Mouse (Mus musculus) CH12.LX (cell line): ENCODE measurements around the gene Flt3l. TPM values are rescaled to one million over a fixed set of nuclear protein-coding genes. Genes with fewer than 3 reads are reported as not detected.

Experiments used
- DNase-seq: peaks from one replicate; pipeline ENCODE4 v3.0.0-alpha.2; 2013; ENCODE audit errors: extremely low read depth
- H3K27ac ChIP-seq: 2 replicates; pipeline ENCODE4 v1.5.1; 2012; ENCODE audit warnings: low read depth, mild to moderate bottlenecking, control low read depth, moderate library complexity; ENCODE audit not compliant: insufficient read depth
- H3K27me3 ChIP-seq: replicated peaks from 2 replicates; pipeline ENCODE3; 2012; ENCODE audit warnings: inconsistent platforms
- H3K36me3 ChIP-seq, 2 experiments: replicated peaks in 1 of 2; 2 replicates each; pipeline versions ENCODE3 to v1.6.1; 2012; ENCODE audit warnings: inconsistent platforms in 1 of 2, low read length in 1 of 2, mild to moderate bottlenecking in 1 of 2, mixed read lengths in 1 of 2, moderate library complexity in 1 of 2; ENCODE audit not compliant: control insufficient read depth in 1 of 2, insufficient read depth in 1 of 2
- H3K4me1 ChIP-seq, 2 experiments: 2 replicates each; pipeline ENCODE4 v1.6.1; 2012; ENCODE audit warnings: inconsistent platforms in 1 of 2, moderate library complexity in 1 of 2; ENCODE audit not compliant: insufficient read depth in 2 of 2, control insufficient read depth in 1 of 2
- H3K4me2 ChIP-seq: 2 replicates; pipeline ENCODE4 v1.6.1; 2012; ENCODE audit warnings: low read depth, mild to moderate bottlenecking, control low read depth; ENCODE audit not compliant: poor library complexity, insufficient read depth, severe bottlenecking
- H3K4me3 ChIP-seq, 3 experiments: fragments of 150-350 bp in 1 of 3; sonication (generic) in 1 of 3; replicated peaks in 1 of 3; 2 replicates each; pipeline versions ENCODE3 to v1.5.1; 2011 to 2012; ENCODE audit warnings: low read depth in 2 of 3, low read length in 2 of 3, mild to moderate bottlenecking in 2 of 3, moderate library complexity in 2 of 3, control low read depth in 1 of 3, improper control_type of control experiment in 1 of 3, inconsistent platforms in 1 of 3, mixed read lengths in 1 of 3; ENCODE audit not compliant: poor library complexity in 1 of 3
- H3K79me2 ChIP-seq: replicated peaks from 2 replicates; pipeline ENCODE4 v1.6.1; 2012; ENCODE audit warnings: mild to moderate bottlenecking, moderate library complexity; ENCODE audit not compliant: control insufficient read depth, poor library complexity, insufficient read depth, severe bottlenecking; ENCODE audit errors: extremely low read depth
- H3K9ac ChIP-seq: 2 replicates; pipeline ENCODE4 v1.6.1; 2012; ENCODE audit warnings: low read depth, mild to moderate bottlenecking, control low read depth, moderate library complexity; ENCODE audit not compliant: insufficient read depth
- H3K9me3 ChIP-seq: replicated peaks from 2 replicates; pipeline ENCODE3; 2012; ENCODE audit warnings: low read length, inconsistent platforms, mixed read lengths
- CHD1 ChIP-seq: IDR thresholded peaks from 2 replicates; pipeline ENCODE4 v1.6.1; 2012; ENCODE audit warnings: low read depth, low read length, improper control_type of control experiment, inconsistent platforms
- CHD2 ChIP-seq: IDR thresholded peaks from 2 replicates; pipeline ENCODE4 v1.6.1; 2011; ENCODE audit warnings: low read length, improper control_type of control experiment
- CTCF ChIP-seq, 2 experiments: IDR thresholded peaks in 1 of 2; conservative IDR thresholded peaks in 1 of 2; 2 replicates each; pipeline ENCODE4 v1.5.1; 2011 to 2012; ENCODE audit warnings: low read depth in 2 of 2, low read length in 2 of 2, improper control_type of control experiment in 1 of 2, inconsistent platforms in 1 of 2, mild to moderate bottlenecking in 1 of 2, moderate library complexity in 1 of 2
- E2F4 ChIP-seq: IDR thresholded peaks from 2 replicates; pipeline ENCODE4 v1.6.1; 2011; ENCODE audit warnings: low read depth, low read length, improper control_type of control experiment; ENCODE audit not compliant: insufficient replicate concordance
- ELF1 ChIP-seq: IDR thresholded peaks from 2 replicates; pipeline ENCODE4 v1.6.1; 2014; ENCODE audit warnings: low read depth, mild to moderate bottlenecking, inconsistent platforms, low read length, improper control_type of control experiment
- EP300 ChIP-seq: IDR thresholded peaks from 2 replicates; pipeline ENCODE4 v1.6.1; 2011; ENCODE audit warnings: low read length, improper control_type of control experiment
- GABPA ChIP-seq: IDR thresholded peaks from 2 replicates; pipeline ENCODE4 v1.6.1; 2012; ENCODE audit warnings: low read depth, low read length, improper control_type of control experiment, inconsistent platforms; ENCODE audit not compliant: insufficient replicate concordance
- IRF4 ChIP-seq: IDR thresholded peaks from 2 replicates; pipeline ENCODE4 v1.6.1; 2014; ENCODE audit warnings: low read depth, mild to moderate bottlenecking, inconsistent platforms, low read length, improper control_type of control experiment
- JUN ChIP-seq: IDR thresholded peaks from 2 replicates; pipeline ENCODE4 v1.6.1; 2011; ENCODE audit warnings: low read depth, mild to moderate bottlenecking, low read length, improper control_type of control experiment, moderate library complexity; ENCODE audit not compliant: insufficient read depth
- KAT2A ChIP-seq: IDR thresholded peaks from 2 replicates; pipeline ENCODE4 v1.6.1; 2012; ENCODE audit warnings: low read length, improper control_type of control experiment, inconsistent platforms; ENCODE audit not compliant: insufficient replicate concordance
- MXI1 ChIP-seq: IDR thresholded peaks from 2 replicates; pipeline ENCODE4 v1.6.1; 2011; ENCODE audit warnings: mild to moderate bottlenecking, low read depth, low read length, improper control_type of control experiment
- NRF1 ChIP-seq: IDR thresholded peaks from 2 replicates; pipeline ENCODE4 v1.6.1; 2014; ENCODE audit warnings: low read depth, mild to moderate bottlenecking, inconsistent platforms, low read length, improper control_type of control experiment, moderate library complexity
- POLR2A ChIP-seq: IDR thresholded peaks from 2 replicates; pipeline ENCODE4 v1.6.1; 2011; ENCODE audit warnings: low read depth, mild to moderate bottlenecking, improper control_type of control experiment, low read length
- SIN3A ChIP-seq: IDR thresholded peaks from 2 replicates; pipeline ENCODE4 v1.6.1; 2012; ENCODE audit warnings: low read length, improper control_type of control experiment, inconsistent platforms
- TBP ChIP-seq: conservative IDR thresholded peaks from 2 replicates; pipeline ENCODE4 v1.6.1; 2011; ENCODE audit warnings: low read depth, low read length, improper control_type of control experiment
- TCF12 ChIP-seq: IDR thresholded peaks from 2 replicates; pipeline ENCODE4 v1.6.1; 2014; ENCODE audit warnings: low read depth, mild to moderate bottlenecking, inconsistent platforms, low read length, improper control_type of control experiment
- UBTF ChIP-seq: IDR thresholded peaks from 2 replicates; pipeline ENCODE4 v1.6.1; 2012; ENCODE audit warnings: low read depth, mild to moderate bottlenecking, inconsistent platforms, low read length, improper control_type of control experiment, moderate library complexity
- USF2 ChIP-seq: conservative IDR thresholded peaks from 2 replicates; pipeline ENCODE4 v1.6.1; 2011; ENCODE audit warnings: low read depth, low read length, improper control_type of control experiment
- ZMIZ1 ChIP-seq: IDR thresholded peaks from 2 replicates; pipeline ENCODE4 v1.6.1; 2012; ENCODE audit warnings: low read depth, mild to moderate bottlenecking, inconsistent platforms, low read length, improper control_type of control experiment
- dilution Hi-C: fragments of 300-500 bp; cut with MboI; formaldehyde crosslinking; loops from 2 replicates; pipeline ENCODE4 v1.14.3; 2020; ENCODE audit warnings: low sequenced_read_pairs; ENCODE audit not compliant: extremely low pct_unique_long_range_greater_than_20kb, extremely low pct_ligation_motif_present
- in situ Hi-C: fragments of 300-500 bp; cut with MboI; formaldehyde crosslinking; loops from 3 replicates; pipeline ENCODE4 v1.14.3; 2019; ENCODE audit warnings: low sequenced_read_pairs, low pct_ligation_motif_present, low pct_unique_long_range_greater_than_20kb, mixed read lengths
- polyA plus RNA-seq: library from polyadenylated mRNA; unstranded; fragments of >175 nt; gene quantifications from 2 replicates; pipeline ENCODE4 v1.2.1, GENCODE M21; 2012; ENCODE audit warnings: low read depth; ENCODE audit not compliant: insufficient read length
- total RNA-seq, 2 experiments: library from RNA; depleted of rRNA; stranded (reverse); fragments of 300-350 nt in 1 of 2; fragments of >200 nt in 1 of 2; gene quantifications; 2 replicates each; pipeline ENCODE4 v1.2.3; 2012 to 2014

The Flt3l gene
- total and polyA plus RNA-seq, 3 experiments: 4.6 to 14.9 (median 4.9) TPM

DNA sequence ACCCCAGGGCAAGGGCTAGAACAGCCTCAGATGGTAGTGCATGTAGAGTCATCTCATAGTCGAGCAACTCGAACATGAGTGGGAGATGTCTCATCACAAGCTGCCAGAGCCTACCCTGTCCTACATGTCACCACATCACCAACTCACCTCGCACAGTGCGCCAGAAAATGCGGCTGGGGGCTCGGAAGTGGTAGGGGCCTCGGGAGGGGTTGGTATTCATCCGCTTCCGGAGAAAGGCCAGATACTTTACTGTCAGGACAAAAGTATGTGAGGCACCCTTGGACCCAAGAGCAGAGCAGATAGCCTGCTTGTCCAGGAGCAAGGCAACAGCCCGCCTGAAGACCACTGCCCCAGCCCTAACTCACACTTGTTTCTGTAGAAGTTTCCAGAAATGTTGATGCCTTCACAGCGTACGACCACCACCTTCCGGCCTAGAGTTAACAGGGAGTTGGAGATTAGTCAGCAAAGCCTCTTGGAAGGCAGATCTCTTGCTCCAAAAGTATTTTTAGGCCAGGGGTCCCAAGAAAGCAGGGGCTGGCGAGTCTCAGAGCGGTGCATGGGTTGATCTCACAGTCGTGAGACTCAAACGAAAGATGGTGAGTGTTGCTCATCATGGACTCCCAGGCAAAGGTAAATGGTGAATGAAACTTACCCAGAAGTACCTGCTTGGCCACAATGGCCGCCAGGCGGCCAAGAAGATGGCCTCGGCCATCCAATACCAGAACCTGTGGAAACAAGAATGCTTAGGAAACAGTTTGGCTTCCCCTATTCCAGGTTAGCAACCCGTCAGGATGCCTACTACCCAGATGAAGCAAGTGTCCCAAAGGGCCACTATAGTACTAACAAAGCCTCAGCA is 9.2 kb downstream of the Flt3l start:
- Histone ChIP-seq H3K4me3 (peak overlapping the region; percentile 93 to 100 (median 94)), H3K27me3 (no peaks in the 10 kb centered on the region), H3K9ac (peak overlapping the region; percentile 100), H3K27ac (peak overlapping the region; percentile 93), H3K36me3 (peaks cover 32 to 55% of the 10 kb centered on the region in 2 experiments), H3K4me1 (peaks cover 12 to 29% of the 10 kb centered on the region in 2 experiments), H3K79me2 (peaks cover 44% of the 10 kb centered on the region), H3K9me3 (no peaks in the 10 kb centered on the region), H3K4me2 (peak overlapping the region; percentile 68)
- in situ Hi-C loops (loop anchor here (5.0 kb wide), 1 partner anchor 45 kb away; no protein-coding TSS in a partner anchor), dilution Hi-C loops (no loop called here)
- peak; percentile 41 for DNase-seq
- TF ChIP-seq POLR2A: peak; percentile 50; the same call in 1 of the 2 replicates
- no peak for TF ChIP-seq EP300
- TF ChIP-seq TBP: peak; percentile 61; the same call in 1 of the 2 replicates
- no peak for TF ChIP-seq SIN3A
- TF ChIP-seq IRF4: 0 out of 2 replicates have a peak, but pooled peaks have one; percentile 26
- no peak; the same call in 1 of the 2 replicates for TF ChIP-seq ZMIZ1
- peak in 1 of 2 experiments; percentile 20; a peak in 1 of 4 replicates for TF ChIP-seq CTCF (conservative IDR thresholded peaks at IDR 0.05 in 1 of 2, IDR thresholded peaks at IDR 0.05 in 1 of 2; ENCODE audit: low read depth in 2 of 2, low read length in 2 of 2)
- no peak for TF ChIP-seq GABPA
- TF ChIP-seq MXI1: no peak
- no peak for TF ChIP-seq ELF1
- TF ChIP-seq CHD2: peak; percentile 22; the same call in 1 of the 2 replicates
- TF ChIP-seq USF2: no peak
- TF ChIP-seq TCF12: 0 out of 2 replicates have a peak, but pooled peaks have one; percentile 27
- TF ChIP-seq NRF1: peak; percentile 48

DNA sequence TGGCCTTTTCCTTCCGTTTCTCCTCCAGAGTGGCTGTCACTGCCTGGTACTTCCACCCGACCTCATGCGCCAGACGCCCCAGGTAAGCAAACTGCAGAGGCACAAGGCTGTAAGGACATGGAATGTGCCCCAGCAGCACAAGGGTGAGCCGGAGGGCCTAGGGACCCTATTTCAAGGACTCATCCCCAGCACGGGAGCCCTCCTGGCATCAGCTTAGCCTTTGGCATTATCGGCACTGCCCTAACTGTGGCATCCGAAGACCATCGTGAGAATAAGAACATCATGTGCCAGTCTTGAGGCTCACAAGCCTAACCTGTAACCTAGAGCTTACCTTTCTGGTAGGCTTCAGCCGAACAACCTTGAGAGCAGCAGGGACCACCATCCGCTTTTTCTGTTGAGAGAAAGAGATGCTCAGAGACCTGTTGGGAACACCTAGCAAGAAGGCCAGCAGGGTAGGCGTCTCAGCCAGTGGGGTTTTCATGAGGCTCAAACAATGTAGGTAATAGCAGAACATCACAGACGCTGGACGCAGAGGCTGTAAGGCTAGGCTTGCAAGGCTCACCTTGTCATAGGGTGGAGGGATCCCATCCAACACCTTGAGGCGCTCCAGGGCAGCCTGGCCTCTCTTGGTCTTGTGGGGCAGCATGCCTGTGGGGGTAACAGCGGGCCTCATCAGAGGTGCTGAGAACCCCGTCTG is 9.9 kb downstream of the Flt3l start:
- Histone ChIP-seq H3K36me3 (peaks cover 40 to 56% of the 10 kb centered on the region in 2 experiments), H3K9ac (peak overlapping the region; percentile 100), H3K9me3 (no peaks in the 10 kb centered on the region), H3K79me2 (peaks cover 44% of the 10 kb centered on the region), H3K27me3 (no peaks in the 10 kb centered on the region), H3K4me3 (peak overlapping the region; percentile 93 to 100 (median 94)), H3K27ac (peak overlapping the region; percentile 93), H3K4me2 (peak overlapping the region; percentile 68), H3K4me1 (peaks cover 12 to 37% of the 10 kb centered on the region in 2 experiments)
- TF ChIP-seq KAT2A (0 out of 2 replicates have a peak, but pooled peaks have one; percentile 16), UBTF (no peak), ZMIZ1 (peak; percentile 24; the same call in 1 of the 2 replicates), E2F4 (no peak), JUN (no peak), CHD1 (0 out of 2 replicates have a peak, but pooled peaks have one; percentile 79), IRF4 (no peak)
- no peak for DNase-seq
- in situ Hi-C loops (loop anchor here (5.0 kb wide), 1 partner anchor 44 kb away; no protein-coding TSS in a partner anchor), dilution Hi-C loops (no loop called here)
